8 mouse cellular contexts compared by ENCODE assay signal in genomic region chr16:85779775-85780174, GRCm38 (mm10). TPM values are rescaled to one million over a fixed set of nuclear protein-coding genes. Genes with fewer than 3 reads are reported as not detected.
DNase-seq lines count a peak whose midpoint lies in the region; ATAC-seq and TF ChIP-seq lines count a peak whose summit lies in the region.

No protein-coding gene starts in this region.

- no peak overlapping the region for H3K9ac ChIP-seq in intestine, embryonic 14.5 days (ENCODE audit: low read length)
- H3K9ac ChIP-seq in intestine, embryonic 16.5 days (ENCODE audit: low read depth, low read length): no peak overlapping the region
- H3K9ac ChIP-seq in neural tube, embryonic 11.5 days (ENCODE audit: low read length): no peak overlapping the region
- H3K9ac ChIP-seq in forebrain, embryonic 16.5 days (replicated peaks; ENCODE audit: low read depth, low read length): no peak overlapping the region
- H3K9ac ChIP-seq in stomach, postnatal 0 days (ENCODE audit: low read length): no peak overlapping the region

- no peak overlapping the region for H3K4me3 ChIP-seq in intestine, embryonic 14.5 days (ENCODE audit: low read depth, low read length)
- no peak overlapping the region for H3K4me3 ChIP-seq in intestine, embryonic 16.5 days (ENCODE audit: low read length)
- H3K4me3 ChIP-seq in neural tube, embryonic 11.5 days (ENCODE audit: low read depth, low read length): no peak overlapping the region
- no peak overlapping the region for H3K4me3 ChIP-seq in forebrain, embryonic 16.5 days (replicated peaks; ENCODE audit: low read length)
- H3K4me3 ChIP-seq in stomach, postnatal 0 days (ENCODE audit: low read depth, low read length): no peak overlapping the region

- H3K27ac ChIP-seq in intestine, embryonic 14.5 days (ENCODE audit: low read depth): no peak overlapping the region
- H3K27ac ChIP-seq in intestine, embryonic 16.5 days (ENCODE audit: low read length): no peak overlapping the region
- H3K27ac ChIP-seq in neural tube, embryonic 11.5 days (ENCODE audit: low read depth, low read length): no peak overlapping the region
- H3K27ac ChIP-seq in forebrain, embryonic 16.5 days (ENCODE audit: low read length): no peak overlapping the region
- no peak overlapping the region for H3K27ac ChIP-seq in stomach, postnatal 0 days (replicated peaks)

- no peak for TF ChIP-seq EP300 in stomach, postnatal 0 days (optimal IDR thresholded peaks at IDR 0.05)

- 0 out of 2 replicates have a peak, but pooled peaks have one; percentile 66 for ATAC-seq in intestine, embryonic 14.5 days (replicated peaks; ENCODE audit: low FRiP score, low TSS enrichment, low read depth)
- ATAC-seq in intestine, embryonic 16.5 days: no peak
- ATAC-seq in neural tube, embryonic 11.5 days (ENCODE audit: insufficient read depth, low FRiP score, low TSS enrichment): peak; percentile 38; the same call in 1 of the 2 replicates
- peak; percentile 81 for ATAC-seq in forebrain, embryonic 16.5 days
- no peak for ATAC-seq in stomach, postnatal 0 days (ENCODE audit: low FRiP score, low TSS enrichment)

- H3K4me1 ChIP-seq in intestine, embryonic 14.5 days (replicated peaks; ENCODE audit: control insufficient read depth, insufficient read depth, low read length): no peaks in the 10 kb centered on the region
- H3K4me1 ChIP-seq in intestine, embryonic 16.5 days (ENCODE audit: control insufficient read depth, insufficient read depth, low read length): no peaks in the 10 kb centered on the region
- no peaks in the 10 kb centered on the region for H3K4me1 ChIP-seq in neural tube, embryonic 11.5 days (ENCODE audit: control insufficient read depth, insufficient read depth, low read length)
- no peaks in the 10 kb centered on the region for H3K4me1 ChIP-seq in forebrain, embryonic 16.5 days (replicated peaks; ENCODE audit: control insufficient read depth, insufficient read depth, low read length)
- H3K4me1 ChIP-seq in stomach, postnatal 0 days (replicated peaks; ENCODE audit: control insufficient read depth, insufficient read depth): no peaks in the 10 kb centered on the region

- no peak for DNase-seq in intestine, embryonic 14.5 days (ENCODE audit: low spot score)
- DNase-seq in neural tube, embryonic 11.5 days (ENCODE audit: low spot score): no peak
- DNase-seq in neural tube, embryonic 10.5 days (ENCODE audit: extremely low spot score, low spot score): no peak
- DNase-seq in stomach, postnatal 0 days (ENCODE audit: low spot score): no peak
- DNase-seq in layer of hippocampus, postnatal 36 days: no peak
- DNase-seq in heart, adult 8-10 months (ENCODE audit: low spot score): no peak

- H3K9me3 ChIP-seq in intestine, embryonic 14.5 days (ENCODE audit: control insufficient read depth, low read length): no peaks in the 10 kb centered on the region
- no peaks in the 10 kb centered on the region for H3K9me3 ChIP-seq in intestine, embryonic 16.5 days (ENCODE audit: control insufficient read depth, low read length)
- no peaks in the 10 kb centered on the region for H3K9me3 ChIP-seq in neural tube, embryonic 11.5 days (ENCODE audit: control insufficient read depth, low read length)
- H3K9me3 ChIP-seq in forebrain, embryonic 16.5 days (ENCODE audit: control insufficient read depth, low read length): no peaks in the 10 kb centered on the region
- H3K9me3 ChIP-seq in stomach, postnatal 0 days (ENCODE audit: control insufficient read depth, low read length): no peaks in the 10 kb centered on the region

- TF ChIP-seq CTCF in stomach, postnatal 0 days (IDR thresholded peaks at IDR 0.05; ENCODE audit: low read depth): peak; percentile 74

- H3K36me3 ChIP-seq in intestine, embryonic 14.5 days (ENCODE audit: control insufficient read depth, insufficient read depth, low read length): no peaks in the 10 kb centered on the region
- H3K36me3 ChIP-seq in intestine, embryonic 16.5 days (ENCODE audit: control insufficient read depth, insufficient read depth, low read length): no peaks in the 10 kb centered on the region
- H3K36me3 ChIP-seq in neural tube, embryonic 11.5 days (ENCODE audit: control insufficient read depth, insufficient read depth, low read length): no peaks in the 10 kb centered on the region
- no peaks in the 10 kb centered on the region for H3K36me3 ChIP-seq in forebrain, embryonic 16.5 days (ENCODE audit: control insufficient read depth, insufficient read depth)
- H3K36me3 ChIP-seq in stomach, postnatal 0 days (ENCODE audit: control insufficient read depth, insufficient read depth, low read length): no peaks in the 10 kb centered on the region

- no peak overlapping the region for H3K4me2 ChIP-seq in intestine, embryonic 14.5 days (ENCODE audit: low read length)
- H3K4me2 ChIP-seq in intestine, embryonic 16.5 days (ENCODE audit: low read depth, low read length): no peak overlapping the region
- no peak overlapping the region for H3K4me2 ChIP-seq in neural tube, embryonic 11.5 days (ENCODE audit: low read depth)
- H3K4me2 ChIP-seq in forebrain, embryonic 16.5 days (ENCODE audit: low read length): no peak overlapping the region
- H3K4me2 ChIP-seq in stomach, postnatal 0 days (replicated peaks; ENCODE audit: low read depth): no peak overlapping the region

- H3K27me3 ChIP-seq in intestine, embryonic 14.5 days (replicated peaks; ENCODE audit: control insufficient read depth, insufficient read depth, low read length): no peaks in the 10 kb centered on the region
- H3K27me3 ChIP-seq in intestine, embryonic 16.5 days (replicated peaks; ENCODE audit: control insufficient read depth, insufficient read depth, low read length): no peaks in the 10 kb centered on the region
- no peaks in the 10 kb centered on the region for H3K27me3 ChIP-seq in neural tube, embryonic 11.5 days (ENCODE audit: control insufficient read depth, insufficient read depth, low read length)
- no peaks in the 10 kb centered on the region for H3K27me3 ChIP-seq in forebrain, embryonic 16.5 days (replicated peaks; ENCODE audit: control insufficient read depth, insufficient read depth, low read length)
- H3K27me3 ChIP-seq in stomach, postnatal 0 days (ENCODE audit: control insufficient read depth, insufficient read depth, low read length): no peaks in the 10 kb centered on the region

RNA-seq across cellular contexts. Expression of gene Adamts1, which starts 23.1 kb away (rescaled TPM):
- polyA plus RNA-seq in intestine, embryonic 14.5 days (2014; fragmentation: Nextera tagmentation; extraction: Ambion mirVana): 24.7 and 30.8 TPM in 2 replicates
- 22.4 TPM in 2 replicates for polyA plus RNA-seq in intestine, embryonic 16.5 days (2015; fragmentation: Nextera tagmentation; extraction: Ambion mirVana)
- 13.9 and 14.2 TPM in 2 replicates for polyA plus RNA-seq in neural tube, embryonic 11.5 days (2014; fragmentation: Nextera tagmentation; extraction: Ambion mirVana)
- 10.1 and 11.3 TPM in 2 replicates for polyA plus RNA-seq in forebrain, embryonic 16.5 days (2015; fragmentation: Nextera tagmentation; extraction: Ambion mirVana)
- 10.6 and 12.6 TPM in 2 replicates for polyA plus RNA-seq in stomach, postnatal 0 days (2015; fragmentation: Nextera tagmentation; extraction: Ambion mirVana)
- 10 to 100 TPM; 27.8 to 35.9 TPM for total RNA-seq in layer of hippocampus, postnatal 36 days (2021)
- 10 to 100 TPM; 23.1 to 26.8 (median 25.4) TPM for total RNA-seq in heart, adult 8-10 months (2022)

Comparison
In these comparisons a context has a peak if more than half of its experiments do, and no peak if none do; other contexts are left out.
1. ATAC-seq: peak in intestine, embryonic 14.5 days (single experiment), neural tube, embryonic 11.5 days (single experiment) and forebrain, embryonic 16.5 days (single experiment); none in intestine, embryonic 16.5 days (single experiment) and stomach, postnatal 0 days (single experiment).